Mouse (Mus musculus) liver, adult 2 months (tissue): Measurements from ENCODE around the gene 1110051M20Rik.

ENCODE experiments used
- CTCF ChIP-seq: fragments of 200-500 bp; IDR thresholded peaks from 2 replicates; pipeline ENCODE4 v1.5.1; 2011; ENCODE audit warnings: low read depth, low read length, control low read depth
- POLR2A ChIP-seq: fragments of 200-500 bp; IDR thresholded peaks from 2 replicates; pipeline ENCODE4 v1.6.1; 2011; ENCODE audit warnings: low read length, control low read depth; ENCODE audit not compliant: insufficient read depth; ENCODE audit errors: extremely low read depth

GRCm38 (mm10) chr2:91430600-91430919 lies 13.9 kb downstream of the 1110051M20Rik start:
- no peak for TF ChIP-seq CTCF
- no peak for TF ChIP-seq POLR2A
